Mouse (Mus musculus) left cerebral cortex, postnatal 10 days (tissue): ENCODE results near the gene Atp8a2. TPM values are rescaled to one million over a fixed set of nuclear protein-coding genes. Genes with fewer than 3 reads are reported as not detected.
"Not testable (repeated sequence)": the region's sequence is repeated elsewhere in the genome, so short reads cannot be mapped to it uniquely, and the experiment has no call there.

Experiments
- DNase-seq, 2 experiments: peaks; one replicate each; pipeline ENCODE4 v3.0.0; 2021 to 2022; ENCODE audit warnings: low spot score in 2 of 2, mixed read lengths in 1 of 2; ENCODE audit errors: extremely low spot score in 1 of 2
- intact Hi-C: fragments of 180-260 bp; cut with DNase I; formaldehyde crosslinking; loops from one replicate; pipeline ENCODE4 v1.15.1; 2025
- total RNA-seq, 2 experiments: library from RNA; stranded (reverse); gene quantifications; 2 replicates each; pipeline ENCODE4 v1.2.3; 2021

Atp8a2 gene
- total RNA-seq, 2 experiments from 2014 or later: 80.4 to 81.2 TPM

GRCm38 (mm10) chr14:59878248-59878647, 318.7 kb downstream of the Atp8a2 start:
- intact Hi-C loops: no loop called here
- no peak for DNase-seq

- no peak for DNase-seq
- intact Hi-C loops: no loop called here
Observed at GRCm38 (mm10) chr14:59876525-59876924, 320.5 kb downstream of the Atp8a2 start.

- no peak for DNase-seq
- intact Hi-C loops: no loop called here
Observed at GRCm38 (mm10) chr14:59868369-59868768, 328.6 kb downstream of the Atp8a2 start.

- DNase-seq: no peak
- intact Hi-C loops: no loop called here
Observed at GRCm38 (mm10) chr14:59867749-59868148, 329.2 kb downstream of the Atp8a2 start.

- no peak for DNase-seq
- intact Hi-C loops: no loop called here
Observed at GRCm38 (mm10) chr14:59866001-59866400, 331.0 kb downstream of the Atp8a2 start.

- no peak for DNase-seq
- intact Hi-C loops: no loop called here
Observed at GRCm38 (mm10) chr14:59862351-59862750, 334.6 kb downstream of the Atp8a2 start.

GRCm38 (mm10) chr14:59859830-59860229, 337.1 kb downstream of the Atp8a2 start:
- no peak for DNase-seq
- intact Hi-C loops: no loop called here

- intact Hi-C loops: no loop called here
- DNase-seq: no peak
Observed at GRCm38 (mm10) chr14:59858501-59859225, 338.3 kb downstream of the Atp8a2 start.

GRCm38 (mm10) chr14:59853139-59853538, 343.8 kb downstream of the Atp8a2 start:
- no peak for DNase-seq
- intact Hi-C loops: no loop called here

- intact Hi-C loops: no loop called here
- peak in 1 of 2 experiments; percentile 43 for DNase-seq
Observed at GRCm38 (mm10) chr14:59846609-59847375, 350.2 kb downstream of the Atp8a2 start.

GRCm38 (mm10) chr14:59843264-59843942, 353.6 kb downstream of the Atp8a2 start:
- DNase-seq: peak in 1 of 2 experiments; percentile 7
- intact Hi-C loops: no loop called here

GRCm38 (mm10) chr14:59839951-59840720, 356.8 kb downstream of the Atp8a2 start:
- peak in 1 of 2 experiments; percentile 6 for DNase-seq
- intact Hi-C loops: no loop called here

- intact Hi-C loops, DNase-seq: not testable (repeated sequence)
Observed at GRCm38 (mm10) chr14:59838446-59839259, 358.3 kb downstream of the Atp8a2 start.

- DNase-seq, intact Hi-C loops: not testable (repeated sequence)
Observed at GRCm38 (mm10) chr14:59837691-59838241, 359.2 kb downstream of the Atp8a2 start.

- DNase-seq: peak in 1 of 2 experiments; percentile 9
Observed at GRCm38 (mm10) chr14:59836876-59837543, 360.0 kb downstream of the Atp8a2 start.

GRCm38 (mm10) chr14:59829580-59829979, 367.4 kb downstream of the Atp8a2 start:
- intact Hi-C loops: no loop called here
- DNase-seq: no peak

More at GRCm38 (mm10) chr14:59836876-59837543, 360.0 kb downstream of the Atp8a2 start:
- intact Hi-C loops: no loop called here

GRCm38 (mm10) chr14:59827409-59827808, 369.6 kb downstream of the Atp8a2 start:
- no peak for DNase-seq
- intact Hi-C loops: no loop called here
